Mouse (Mus musculus): ENCODE measurements around the gene Tcf3. TPM values are rescaled to one million over a fixed set of nuclear protein-coding genes. Genes with fewer than 3 reads are reported as not detected.
A peak's percentile ranks its signal among the peaks of the same experiment; 100 is the strongest.

Tcf3 gene
- total RNA-seq, 2 experiments from 2014 or later: 48.2 to 64.3 TPM

GRCm38 (mm10) chr10:80412656-80413541, 20.5 kb downstream of the Tcf3 start:
- peak in 1 of 2 experiments; percentile 60 for DNase-seq

DNA sequence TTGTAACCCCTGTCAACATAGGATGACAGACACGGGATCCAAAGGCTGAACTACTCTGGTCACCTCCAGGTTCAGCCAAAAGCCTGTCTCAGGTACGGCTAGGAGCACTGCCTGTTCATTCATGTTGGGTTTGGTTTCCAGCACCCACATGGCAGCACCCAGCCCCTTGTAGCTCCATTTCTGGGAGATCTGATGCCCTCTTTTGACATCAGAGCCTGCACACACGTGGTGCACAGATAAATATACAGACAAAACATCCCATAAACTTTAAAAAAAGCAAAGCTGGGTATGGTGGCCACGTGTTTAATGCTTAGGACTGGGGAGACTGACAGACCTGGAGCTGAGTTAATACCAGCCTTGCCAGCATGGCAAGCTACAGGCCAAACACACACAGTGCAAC, 25.5 kb downstream of the Tcf3 start:
- no peak for DNase-seq

DNA sequence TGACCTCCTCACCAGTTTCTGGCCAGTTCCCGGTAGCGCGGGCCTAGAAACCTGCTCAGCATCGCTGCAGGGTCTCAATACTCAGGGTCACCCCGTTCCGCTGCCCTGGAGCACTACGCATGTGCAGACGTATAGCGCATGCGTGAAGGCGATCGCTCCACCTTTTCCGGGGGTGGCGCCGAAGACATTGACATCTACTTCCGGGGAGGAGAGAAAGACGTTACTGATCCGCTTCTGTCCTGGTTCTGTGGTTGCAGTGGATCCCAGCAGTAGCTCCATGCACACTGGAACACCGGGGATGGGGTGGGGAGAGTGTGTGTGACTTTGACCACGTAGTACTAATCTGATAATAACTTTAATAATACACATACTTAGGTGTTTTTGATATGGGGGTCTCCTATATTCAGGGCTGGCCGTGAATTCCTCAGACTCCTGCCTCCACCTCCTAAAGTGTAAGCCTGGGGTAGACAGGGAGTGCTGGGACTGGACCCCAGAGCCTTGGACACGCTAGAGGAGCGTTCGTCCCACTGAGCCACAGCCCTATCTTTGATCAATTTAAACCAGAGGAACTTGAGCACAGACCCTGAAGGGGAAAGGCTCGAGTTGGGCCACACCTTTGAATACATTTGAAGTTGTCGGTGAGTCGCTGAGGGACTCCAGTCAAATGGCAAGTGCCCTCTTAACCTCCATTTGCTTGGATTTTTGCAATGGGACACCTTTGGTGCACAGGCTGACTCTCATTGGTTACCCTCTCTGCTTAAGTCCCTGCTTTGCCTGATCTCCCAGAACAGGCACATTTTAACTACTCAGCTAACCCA, 26.6 kb downstream of the Tcf3 start, which contains the start of gene Uqcr11:
TSS of gene Uqcr11 (minus strand) at position 147 of the 818 bp plus-strand sequence.
- peak; percentile 92 to 95 for DNase-seq

DNA sequence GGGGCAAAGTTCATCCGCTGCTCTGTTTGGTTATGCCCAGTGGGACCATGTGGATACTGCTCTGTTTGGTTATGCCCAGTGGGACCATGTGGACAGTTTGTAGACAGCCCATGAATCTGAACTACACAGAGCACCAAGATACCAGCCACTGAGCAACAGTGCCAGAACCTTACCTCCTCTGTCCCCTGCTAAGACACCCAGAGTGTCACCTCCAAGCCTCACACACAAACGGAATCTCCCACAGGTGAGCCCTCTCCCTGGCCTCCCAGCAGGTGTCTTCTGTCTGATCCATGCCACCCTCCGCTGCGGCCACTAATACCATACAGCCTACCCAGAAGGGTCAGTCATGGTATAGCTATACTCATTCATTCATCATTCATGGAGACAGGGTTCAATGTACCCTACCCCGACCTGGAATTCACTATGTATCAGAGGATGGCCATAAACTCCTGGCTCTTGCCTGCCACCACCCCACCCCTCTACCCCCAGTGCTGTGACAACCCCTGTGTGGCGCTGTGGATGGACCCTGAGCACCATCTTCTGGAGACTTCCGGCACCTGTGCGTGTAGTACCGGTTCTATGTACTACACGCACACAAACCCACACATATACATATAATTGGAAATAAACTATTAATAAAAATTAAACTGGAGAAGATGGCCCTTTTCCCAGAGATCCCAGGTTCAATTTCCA, 27.8 kb downstream of the Tcf3 start:
- no peak for DNase-seq

GRCm38 (mm10) chr10:80403044-80403692, 30.3 kb downstream of the Tcf3 start:
- peak; percentile 87 to 90 for DNase-seq

GRCm38 (mm10) chr10:80400704-80401161, 32.7 kb downstream of the Tcf3 start:
- DNase-seq: no peak

DNA sequence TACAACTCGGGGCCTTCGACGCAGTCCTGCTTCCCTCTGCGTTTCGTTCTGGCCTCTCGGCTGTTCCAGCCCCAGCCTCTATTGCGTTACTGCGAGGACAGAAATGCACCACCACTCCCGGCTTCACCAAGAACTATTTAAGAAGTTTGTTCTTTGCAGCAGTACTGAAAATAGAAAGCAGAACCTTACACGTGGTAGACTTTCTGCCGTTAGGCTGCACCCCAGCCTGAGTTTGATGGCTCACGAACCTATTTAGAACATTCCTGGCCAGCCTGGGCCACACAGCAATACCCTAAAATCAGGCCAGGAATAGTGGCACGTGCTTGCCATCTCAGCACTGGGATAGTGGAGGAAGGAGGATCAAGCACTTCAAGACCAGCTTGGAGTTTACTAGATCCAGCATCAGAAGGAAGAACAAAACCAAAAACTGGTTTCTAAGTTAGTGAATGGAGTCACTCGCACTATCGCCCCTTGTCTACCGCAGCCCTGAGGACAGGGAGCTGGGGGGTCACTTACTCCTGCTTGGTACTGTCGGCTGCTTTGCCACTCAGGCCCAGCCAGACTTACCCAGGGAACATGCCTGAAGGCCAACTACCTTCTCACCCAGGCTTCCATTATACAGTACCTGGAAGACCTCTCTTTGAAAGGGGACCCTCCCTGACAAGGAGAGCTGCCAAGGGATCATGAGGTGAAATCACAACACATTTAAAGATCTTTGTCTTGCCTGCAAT, 33.3 kb downstream of the Tcf3 start:
- DNase-seq: no peak

DNA sequence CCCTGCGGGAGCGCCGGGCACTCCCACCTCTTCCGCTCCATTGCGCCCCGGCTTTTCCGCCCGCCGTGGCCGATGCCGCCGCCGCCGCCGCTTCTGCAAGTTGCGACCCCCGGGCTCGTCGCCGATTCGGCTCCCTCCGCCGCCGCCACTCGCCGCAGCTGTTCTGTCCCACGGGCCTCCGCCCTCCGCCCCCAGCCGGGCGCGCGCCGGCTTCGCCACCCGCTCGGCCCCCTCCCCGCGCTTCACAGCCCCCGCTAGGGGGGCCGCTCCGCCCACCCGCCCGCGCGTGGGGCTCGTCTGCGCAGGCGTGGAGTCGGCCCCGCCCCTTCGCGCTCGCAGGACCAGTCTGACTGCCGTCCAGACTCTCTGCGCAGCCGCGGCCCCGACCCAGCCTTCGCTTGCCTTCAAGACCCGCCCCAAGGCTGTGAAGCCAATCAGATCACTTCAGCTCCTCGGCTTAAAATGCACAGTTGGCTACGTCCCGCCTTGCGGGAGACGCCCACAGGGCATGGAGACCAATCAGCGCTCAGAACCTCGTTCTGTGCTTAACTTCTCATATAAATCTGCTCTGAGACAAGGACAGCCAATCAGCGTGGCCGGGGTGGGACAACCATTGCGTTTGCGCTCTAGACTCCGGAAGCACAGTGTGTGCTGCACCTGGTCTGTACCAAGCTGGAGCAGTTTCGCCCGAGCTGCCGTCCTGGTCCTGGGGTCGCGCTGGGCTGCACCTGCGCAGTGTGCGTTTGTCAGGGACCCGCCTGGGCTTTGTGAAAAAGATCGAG, 34.1 kb downstream of the Tcf3 start, which contains the start of gene Mbd3:
TSS of gene Mbd3 (minus strand) at position 360 of the 782 bp plus-strand sequence.
- DNase-seq: peak; percentile 100

DNA sequence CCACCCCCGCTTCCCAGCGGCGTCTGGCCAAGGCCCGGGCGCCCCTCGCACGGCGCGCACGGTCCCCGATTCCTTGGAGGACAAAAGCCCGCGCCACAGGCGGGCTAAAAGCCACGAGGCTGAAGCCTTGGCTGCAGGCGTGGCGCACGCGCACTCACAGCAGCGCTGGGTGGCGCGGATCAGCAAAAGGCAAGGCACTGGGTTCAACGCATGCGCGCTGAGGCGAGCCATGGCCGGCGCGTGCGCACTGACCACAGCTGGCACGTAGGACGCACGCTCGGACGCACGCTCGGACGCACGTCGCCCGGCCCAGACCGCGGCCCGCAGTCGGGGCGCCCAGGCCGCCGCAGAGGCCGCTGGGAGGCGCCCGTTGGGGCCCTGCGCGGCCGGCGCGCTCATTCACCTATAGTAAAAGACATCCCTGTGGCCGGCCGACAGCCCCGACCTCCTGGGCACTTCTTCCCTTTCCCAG, 34.7 kb downstream of the Tcf3 start:
- peak; percentile 98 to 99 for DNase-seq

GRCm38 (mm10) chr10:80398174-80398535, 35.3 kb downstream of the Tcf3 start:
- no peak for DNase-seq

DNA sequence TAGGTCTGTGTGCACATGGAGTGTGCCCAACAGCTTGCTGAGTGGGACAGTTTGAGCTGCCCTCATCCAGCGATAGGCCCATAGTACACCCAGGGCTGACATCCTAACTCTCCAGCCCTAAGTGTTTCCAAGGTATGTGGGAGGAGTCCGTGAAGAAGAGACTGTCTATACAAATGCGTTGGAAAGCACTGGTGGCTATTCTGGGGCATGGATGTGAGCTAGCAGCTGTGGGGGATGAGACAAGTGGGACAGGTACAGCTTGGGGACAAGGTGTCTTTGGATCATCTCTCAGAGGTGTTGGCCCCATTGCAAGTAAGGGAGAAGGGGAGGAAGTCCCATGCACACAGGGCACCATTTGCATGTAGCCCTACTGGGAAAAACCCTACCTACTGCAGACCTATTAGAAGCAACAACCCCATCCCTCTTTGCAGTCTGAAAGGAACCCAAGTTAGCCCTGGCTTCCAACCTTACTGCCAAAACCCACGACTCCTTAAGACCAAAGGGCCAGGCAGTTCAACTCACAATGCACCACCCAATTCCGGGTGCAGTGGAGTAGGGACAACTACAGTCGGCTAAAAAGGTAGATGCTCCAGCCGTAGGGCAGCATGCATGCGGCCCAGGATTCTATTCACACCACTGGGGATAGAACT, 35.8 kb downstream of the Tcf3 start:
- no peak for DNase-seq

DNA sequence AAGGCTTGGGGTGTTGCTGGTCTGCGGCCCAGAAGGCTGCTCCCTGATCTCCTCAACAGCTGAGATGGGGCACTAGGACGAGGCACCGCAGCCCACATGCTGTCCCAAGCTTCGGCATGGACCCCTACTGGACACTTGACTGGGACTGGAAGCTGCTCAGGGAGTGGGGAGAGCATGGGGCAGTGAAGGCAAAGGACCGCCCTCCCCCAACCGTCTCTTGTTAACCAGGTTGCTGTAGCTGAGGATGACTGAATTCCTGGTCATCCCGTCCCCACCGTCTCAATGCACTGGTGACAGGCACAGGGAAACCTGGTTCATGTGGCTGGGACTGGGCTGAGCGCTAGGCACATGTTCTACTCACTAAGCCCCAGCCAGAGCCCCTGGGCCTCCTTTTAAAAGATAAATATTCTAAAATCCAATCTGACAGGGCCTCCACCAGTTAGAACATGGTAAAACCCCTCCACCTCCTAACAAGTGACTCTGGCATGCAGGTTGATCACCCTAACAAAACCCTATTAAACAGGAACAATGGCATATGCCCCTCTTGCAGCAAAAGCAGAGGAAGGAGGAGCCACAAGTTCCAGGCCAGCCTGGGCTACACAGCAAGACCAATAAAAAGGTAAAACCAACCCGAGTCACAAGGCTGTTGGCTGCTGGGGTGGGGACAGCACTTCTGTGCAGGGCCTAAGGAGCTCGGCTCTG, 36.5 kb downstream of the Tcf3 start:
- no peak for DNase-seq

DNA sequence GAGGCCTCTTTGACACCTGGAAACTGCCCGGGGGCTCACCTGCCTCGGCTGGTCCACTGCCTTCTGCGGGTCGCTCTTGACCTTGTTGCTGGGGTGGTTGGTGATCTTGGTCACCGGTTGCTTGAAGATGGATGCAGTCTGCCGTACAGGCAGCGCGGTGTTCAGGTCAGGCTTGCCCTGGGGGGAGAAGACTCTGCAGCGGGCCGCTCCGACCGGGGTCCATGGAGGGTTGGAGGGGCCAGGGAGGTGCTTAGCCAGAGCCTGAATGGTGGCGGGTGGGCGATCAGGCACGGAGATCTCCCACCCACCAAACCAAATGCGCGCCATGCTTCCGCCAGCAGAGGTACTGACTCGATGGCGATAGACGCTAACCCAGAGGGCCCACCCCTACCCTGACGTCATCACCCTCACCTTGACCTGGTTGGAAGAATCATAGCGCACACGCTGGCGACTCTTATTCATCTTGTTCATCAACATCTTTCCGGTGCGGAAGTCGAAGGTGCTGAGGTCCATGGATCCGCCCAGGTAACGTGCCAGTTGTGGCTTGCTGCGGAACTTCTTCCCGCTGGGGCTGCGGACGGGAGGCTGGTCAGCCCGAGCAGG, 38.3 kb downstream of the Tcf3 start:
- DNase-seq: no peak

DNA sequence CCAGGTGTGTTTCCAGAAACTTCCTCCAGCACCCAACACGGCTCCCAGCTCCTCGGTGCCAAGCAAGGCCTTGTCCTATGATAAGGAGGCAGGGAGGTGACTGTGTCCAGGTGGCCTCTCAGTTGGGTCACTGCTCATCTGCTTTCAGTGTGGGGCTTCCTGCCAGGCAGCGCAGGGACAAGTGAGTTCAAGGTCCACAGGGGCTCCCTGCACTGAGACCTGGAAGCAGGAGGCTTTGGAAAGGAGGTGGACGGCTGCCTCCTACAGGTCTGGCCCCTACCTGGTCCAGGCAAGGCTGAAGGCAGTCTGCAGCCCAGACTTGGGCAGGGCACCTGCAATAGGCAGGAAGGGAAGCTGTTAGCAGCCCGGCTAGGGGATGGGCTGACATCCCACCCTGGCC, 40.8 kb downstream of the Tcf3 start:
- no peak for DNase-seq

DNA sequence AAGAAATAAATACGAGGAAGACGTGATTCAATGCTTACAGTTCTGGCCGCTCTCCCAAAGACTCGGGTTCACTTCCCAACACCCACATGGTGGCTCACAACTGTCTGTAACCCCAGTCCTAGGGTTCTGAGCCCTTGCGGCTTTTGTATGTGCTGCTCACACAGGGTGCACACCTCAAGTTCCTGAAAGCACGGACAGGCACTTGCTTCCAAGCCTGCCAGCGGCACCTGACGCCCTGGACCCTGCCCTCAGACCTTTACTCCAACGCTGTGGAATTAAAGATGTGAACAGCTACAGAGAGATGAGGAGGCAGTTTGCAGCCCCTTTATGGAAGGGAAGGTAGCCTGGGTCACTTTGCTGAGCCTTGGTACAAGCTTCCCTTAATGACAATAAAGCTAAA, 42.8 kb downstream of the Tcf3 start:
- DNase-seq: no peak

- DNase-seq: no peak
These were observed 44.2 kb downstream of the Tcf3 start for GRCm38 (mm10) chr10:80389185-80389708.

- no peak for DNase-seq
These were observed 44.7 kb downstream of the Tcf3 start for GRCm38 (mm10) chr10:80388731-80389130.

GRCm38 (mm10) chr10:80387522-80387959, 45.9 kb downstream of the Tcf3 start, which contains the start of gene Mex3d:
Gene Mex3d (minus strand): TSS chr10:80387659.
- peak; percentile 94 to 97 for DNase-seq
